ENCODE assay signal across 10 mouse cellular contexts in genomic region chr6:56560474-56560888, GRCm38 (mm10). TPM values are rescaled to one million over a fixed set of nuclear protein-coding genes. Genes with fewer than 3 reads are reported as not detected.
DNase-seq lines count a peak whose midpoint lies in the region; ATAC-seq and TF ChIP-seq lines count a peak whose summit lies in the region.
"Had no signal": no experiment of that assay in that cellular context is flagged by ENCODE, and none has a peak within 500 bp of the region (broad histone marks: within the 10 kb centered on the region; RNA-seq: fewer than 3 reads in every experiment).

No protein-coding gene starts in this region.

- H3K9ac ChIP-seq in limb, embryonic 13.5 days = no peak overlapping the region
- no peak overlapping the region for H3K9ac ChIP-seq in midbrain, postnatal 0 days (replicated peaks; ENCODE audit: low read length, poor library complexity, severe bottlenecking)
- H3K9ac ChIP-seq in kidney, embryonic 16.5 days (replicated peaks; ENCODE audit: low read length) = no peak overlapping the region
- H3K9ac ChIP-seq: liver, embryonic 13.5 days had no signal

- no peaks in the 10 kb centered on the region for H3K36me3 ChIP-seq in limb, embryonic 13.5 days
- no peaks in the 10 kb centered on the region for H3K36me3 ChIP-seq in limb, embryonic 10.5 days
- no peaks in the 10 kb centered on the region for H3K36me3 ChIP-seq in midbrain, postnatal 0 days (ENCODE audit: insufficient read depth, low read length)
- no peaks in the 10 kb centered on the region for H3K36me3 ChIP-seq in kidney, embryonic 16.5 days (ENCODE audit: insufficient read depth, low read length)
- H3K36me3 ChIP-seq: liver, embryonic 13.5 days had no signal

- intact Hi-C loops in heart, postnatal 10 days (cut with DNase I) = no loop called here

- WGBS in limb, embryonic 13.5 days = 44% methylated on average over 2 of the region's 2 CpGs
- WGBS in limb, embryonic 10.5 days = 73% methylated on average over 2 of the region's 2 CpGs
- WGBS in midbrain, postnatal 0 days = 64% methylated on average over 2 of the region's 2 CpGs
- WGBS in kidney, embryonic 16.5 days = 72% methylated on average over 2 of the region's 2 CpGs

- TF ChIP-seq CTCF in midbrain, postnatal 0 days (IDR thresholded peaks at IDR 0.05) = no peak

- peaks cover 4% of the 10 kb centered on the region; the same call in 1 of the 2 replicates for H3K4me1 ChIP-seq in limb, embryonic 13.5 days
- H3K4me1 ChIP-seq in limb, embryonic 10.5 days = no peaks in the 10 kb centered on the region
- no peaks in the 10 kb centered on the region for H3K4me1 ChIP-seq in midbrain, postnatal 0 days (ENCODE audit: insufficient read depth, low read length)
- H3K4me1 ChIP-seq in kidney, embryonic 16.5 days (ENCODE audit: insufficient read depth, low read length) = no peaks in the 10 kb centered on the region
- H3K4me1 ChIP-seq: liver, embryonic 13.5 days had no signal

- H3K4me3 ChIP-seq in limb, embryonic 13.5 days = no peak overlapping the region
- no peak overlapping the region for H3K4me3 ChIP-seq in limb, embryonic 10.5 days
- H3K4me3 ChIP-seq in midbrain, postnatal 0 days (ENCODE audit: low read depth, low read length) = no peak overlapping the region
- H3K4me3 ChIP-seq in kidney, embryonic 16.5 days (ENCODE audit: low read length) = no peak overlapping the region
- H3K4me3 ChIP-seq: liver, embryonic 13.5 days had no signal

- peak; percentile 19; the same call in 1 of the 2 replicates for ATAC-seq in limb, embryonic 13.5 days (ENCODE audit: low FRiP score, low read depth)
- ATAC-seq in midbrain, postnatal 0 days (ENCODE audit: low FRiP score) = peak; percentile 73; the same call in 1 of the 2 replicates
- ATAC-seq in megakaryocyte-erythroid progenitor cell, adult 5-6 weeks (replicated peaks; ENCODE audit: low FRiP score, low TSS enrichment, poor library complexity, severe bottlenecking) = no peak
- no peak for ATAC-seq in kidney, embryonic 16.5 days (ENCODE audit: low FRiP score, low TSS enrichment)

- H3K27me3 ChIP-seq in limb, embryonic 13.5 days = no peaks in the 10 kb centered on the region
- no peaks in the 10 kb centered on the region for H3K27me3 ChIP-seq in limb, embryonic 10.5 days (ENCODE audit: low read depth, poor library complexity, severe bottlenecking)
- H3K27me3 ChIP-seq in midbrain, postnatal 0 days (ENCODE audit: insufficient read depth, low read length) = no peaks in the 10 kb centered on the region
- H3K27me3 ChIP-seq in kidney, embryonic 16.5 days (ENCODE audit: insufficient read depth, low read length) = no peaks in the 10 kb centered on the region
- H3K27me3 ChIP-seq: liver, embryonic 13.5 days had no signal

- H3K27ac ChIP-seq in limb, embryonic 13.5 days = no peak overlapping the region
- no peak overlapping the region for H3K27ac ChIP-seq in limb, embryonic 10.5 days
- no peak overlapping the region for H3K27ac ChIP-seq in midbrain, postnatal 0 days (ENCODE audit: low read depth, low read length)
- no peak overlapping the region for H3K27ac ChIP-seq in kidney, embryonic 16.5 days (ENCODE audit: low read length)
- H3K27ac ChIP-seq: liver, embryonic 13.5 days had no signal

- no peak for DNase-seq in limb, embryonic 10.5 days (ENCODE audit: low spot score)
- peak; percentile 95 for DNase-seq in cerebellum, postnatal 25 days
- DNase-seq in heart, postnatal 10 days = peak; percentile 67 to 68
- DNase-seq in midbrain, postnatal 0 days (ENCODE audit: low spot score) = peak; percentile 92
- DNase-seq in embryo, embryonic 10.5 days (ENCODE audit: low spot score) = no peak
- DNase-seq: liver, embryonic 13.5 days had no signal

- no peak overlapping the region for H3K4me2 ChIP-seq in limb, embryonic 13.5 days (replicated peaks)
- no peak overlapping the region for H3K4me2 ChIP-seq in midbrain, postnatal 0 days (ENCODE audit: low read depth, low read length, poor library complexity, severe bottlenecking)
- H3K4me2 ChIP-seq in kidney, embryonic 16.5 days (replicated peaks; ENCODE audit: low read depth, low read length) = no peak overlapping the region
- H3K4me2 ChIP-seq: liver, embryonic 13.5 days had no signal

- H3K9me3 ChIP-seq in limb, embryonic 13.5 days = no peaks in the 10 kb centered on the region
- H3K9me3 ChIP-seq in limb, embryonic 10.5 days (replicated peaks) = no peaks in the 10 kb centered on the region
- H3K9me3 ChIP-seq in midbrain, postnatal 0 days (ENCODE audit: low read length) = no peaks in the 10 kb centered on the region
- no peaks in the 10 kb centered on the region for H3K9me3 ChIP-seq in kidney, embryonic 16.5 days (ENCODE audit: low read length)
- H3K9me3 ChIP-seq: liver, embryonic 13.5 days had no signal

RNA-seq across cellular contexts. Expression of gene Pde1c, which starts 8.4 kb away (rescaled TPM):
- 3.2 and 3.5 TPM in 2 replicates for polyA plus RNA-seq in limb, embryonic 13.5 days (2015; fragmentation: Nextera tagmentation; extraction: Ambion mirVana)
- 0.79 and 1.1 TPM in 2 replicates for polyA plus RNA-seq in limb, embryonic 10.5 days (2016; fragmentation: Nextera tagmentation; extraction: Ambion mirVana)
- total RNA-seq in heart, postnatal 10 days (2021) = 10 to 100 TPM; 93.8 to 96.8 TPM
- 10.3 and 17.1 TPM in 2 replicates for total RNA-seq in midbrain, postnatal 0 days (2014; rRNA removed)
- 4.0 and 4.7 TPM in 2 replicates for polyA plus RNA-seq in midbrain, postnatal 0 days (2015; fragmentation: Nextera tagmentation; extraction: Ambion mirVana)
- 0.47 and 0.96 TPM in 2 replicates for total RNA-seq in megakaryocyte-erythroid progenitor cell, adult 5-6 weeks (2014; fragmentation: Nextera tagmentation)
- 1.1 TPM in 1 of 2 replicates, not detected in the other for total RNA-seq in megakaryocyte-erythroid progenitor cell, adult 5-6 weeks (2017)
- 0.97 and 1.6 TPM in 2 replicates for polyA plus RNA-seq in kidney, embryonic 16.5 days (2015; fragmentation: Nextera tagmentation; extraction: Ambion mirVana)
- total RNA-seq: MEL had no signal

Comparison
In these comparisons a context has a peak if more than half of its experiments do, and no peak if none do; other contexts are left out.
1. ATAC-seq: peak in limb, embryonic 13.5 days (single experiment) and midbrain, postnatal 0 days (single experiment); none in megakaryocyte-erythroid progenitor cell, adult 5-6 weeks (single experiment) and kidney, embryonic 16.5 days (single experiment).
2. DNase-seq: peak in cerebellum, postnatal 25 days (2 of 2), heart, postnatal 10 days (2 of 2) and midbrain, postnatal 0 days (single experiment); none in limb, embryonic 10.5 days (single experiment) and embryo, embryonic 10.5 days (single experiment).